Mouse (Mus musculus): Measurements from ENCODE around the gene Tgfb3. TPM values are rescaled to one million over a fixed set of nuclear protein-coding genes. Genes with fewer than 3 reads are reported as not detected.

Gene Tgfb3
- polyA plus RNA-seq (2015; fragmentation: Nextera tagmentation; extraction: Ambion mirVana): 16.6 and 19.3 TPM in 2 replicates

- Histone ChIP-seq H3K4me2 (ENCODE audit: low read length) (peak within 1 kb of the TSS; percentile 84), H3K27me3 (ENCODE audit: insufficient read depth, low read length) (no peaks in the 10 kb centered on the region), H3K36me3 (ENCODE audit: insufficient read depth, low read length) (no peaks in the 10 kb centered on the region), H3K4me1 (replicated peaks; ENCODE audit: insufficient read depth, low read length) (peaks cover 11% of the 10 kb centered on the region; the same call in 1 of the 2 replicates), H3K9me3 (replicated peaks; ENCODE audit: low read length) (no peaks in the 10 kb centered on the region), H3K4me3 (replicated peaks; ENCODE audit: low read depth, low read length) (peak within 1 kb of the TSS; percentile 52), H3K27ac (peak within 1 kb of the TSS; percentile 83), H3K9ac (ENCODE audit: low read depth, low read length) (peak within 1 kb of the TSS; percentile 66)
- no peak for TF ChIP-seq CTCF (IDR thresholded peaks at IDR 0.05; ENCODE audit: low read depth)
- peak; percentile 94 for DNase-seq (ENCODE audit: low spot score)
- ATAC-seq (replicated peaks; ENCODE audit: low FRiP score, low read depth): peak; percentile 65
- WGBS: under 1% methylated on average over 25 of the region's 25 CpGs
Measured at GRCm38 (mm10) chr12:86078553-86079201, at the start of gene Tgfb3. TSS of gene Tgfb3 (minus strand) at chr12:86079041.

GRCm38 (mm10) chr12:86128122-86128521 is 49.3 kb upstream of the Tgfb3 start:
- WGBS: 33% methylated on average over 6 of the region's 6 CpGs
- H3K36me3 ChIP-seq (ENCODE audit: insufficient read depth, low read length): no peaks in the 10 kb centered on the region
- H3K9ac ChIP-seq (ENCODE audit: low read depth, low read length): no peak overlapping the region
- H3K27ac ChIP-seq: 0 out of 2 replicates have a peak overlapping the region, but pooled peaks have one; percentile 19
- H3K9me3 ChIP-seq (replicated peaks; ENCODE audit: low read length): no peaks in the 10 kb centered on the region
- 0 out of 2 replicates have a peak, but pooled peaks cover 8% of the 10 kb centered on the region for H3K4me1 ChIP-seq (replicated peaks; ENCODE audit: insufficient read depth, low read length)
- no peak overlapping the region for H3K4me2 ChIP-seq (ENCODE audit: low read length)
- H3K4me3 ChIP-seq (replicated peaks; ENCODE audit: low read depth, low read length): no peak overlapping the region
- no peak for DNase-seq (ENCODE audit: low spot score)
- ATAC-seq (replicated peaks; ENCODE audit: low FRiP score, low read depth): no peak
- no peaks in the 10 kb centered on the region for H3K27me3 ChIP-seq (ENCODE audit: insufficient read depth, low read length)
- TF ChIP-seq CTCF (IDR thresholded peaks at IDR 0.05; ENCODE audit: low read depth): no peak

GRCm38 (mm10) chr12:86124016-86124415 is 45.2 kb upstream of the Tgfb3 start:
- no peaks in the 10 kb centered on the region for H3K36me3 ChIP-seq (ENCODE audit: insufficient read depth, low read length)
- WGBS: 80% methylated on average over 6 of the region's 6 CpGs
- no peak for ATAC-seq (replicated peaks; ENCODE audit: low FRiP score, low read depth)

GRCm38 (mm10) chr12:86116295-86116835 is 37.5 kb upstream of the Tgfb3 start:
- 83% methylated on average over 15 of the region's 15 CpGs for WGBS
- H3K27ac ChIP-seq: no peak overlapping the region
- DNase-seq (ENCODE audit: low spot score) (no peak), ATAC-seq (replicated peaks; ENCODE audit: low FRiP score, low read depth) (no peak)
- TF ChIP-seq CTCF (IDR thresholded peaks at IDR 0.05; ENCODE audit: low read depth): no peak
- no peaks in the 10 kb centered on the region for H3K4me1 ChIP-seq (replicated peaks; ENCODE audit: insufficient read depth, low read length)
- 0 out of 2 replicates have a peak, but pooled peaks cover 3% of the 10 kb centered on the region for H3K36me3 ChIP-seq (ENCODE audit: insufficient read depth, low read length)
- H3K9me3 ChIP-seq (replicated peaks; ENCODE audit: low read length): no peaks in the 10 kb centered on the region
- H3K27me3 ChIP-seq (ENCODE audit: insufficient read depth, low read length): no peaks in the 10 kb centered on the region
- no peak overlapping the region for H3K4me2 ChIP-seq (ENCODE audit: low read length)
- H3K9ac ChIP-seq (ENCODE audit: low read depth, low read length): no peak overlapping the region
- no peak overlapping the region for H3K4me3 ChIP-seq (replicated peaks; ENCODE audit: low read depth, low read length)

More at GRCm38 (mm10) chr12:86124016-86124415, 45.2 kb upstream of the Tgfb3 start:
- no peak overlapping the region for H3K4me2 ChIP-seq (ENCODE audit: low read length)
- DNase-seq (ENCODE audit: low spot score): no peak
- H3K27ac ChIP-seq: no peak overlapping the region
- H3K4me3 ChIP-seq (replicated peaks; ENCODE audit: low read depth, low read length): no peak overlapping the region
- H3K9ac ChIP-seq (ENCODE audit: low read depth, low read length): no peak overlapping the region
- no peak for TF ChIP-seq CTCF (IDR thresholded peaks at IDR 0.05; ENCODE audit: low read depth)
- H3K9me3 ChIP-seq (replicated peaks; ENCODE audit: low read length): no peaks in the 10 kb centered on the region
- no peaks in the 10 kb centered on the region for H3K27me3 ChIP-seq (ENCODE audit: insufficient read depth, low read length)
- 0 out of 2 replicates have a peak, but pooled peaks cover 5% of the 10 kb centered on the region for H3K4me1 ChIP-seq (replicated peaks; ENCODE audit: insufficient read depth, low read length)

GRCm38 (mm10) chr12:86110637-86111036 is 31.8 kb upstream of the Tgfb3 start:
- Histone ChIP-seq H3K4me1 (replicated peaks; ENCODE audit: insufficient read depth, low read length) (peaks cover under 1% of the 10 kb centered on the region; the same call in 1 of the 2 replicates), H3K36me3 (ENCODE audit: insufficient read depth, low read length) (0 out of 2 replicates have a peak, but pooled peaks cover 3% of the 10 kb centered on the region), H3K27ac (no peak overlapping the region), H3K4me3 (replicated peaks; ENCODE audit: low read depth, low read length) (no peak overlapping the region), H3K4me2 (ENCODE audit: low read length) (no peak overlapping the region), H3K9ac (ENCODE audit: low read depth, low read length) (no peak overlapping the region), H3K9me3 (replicated peaks; ENCODE audit: low read length) (no peaks in the 10 kb centered on the region), H3K27me3 (ENCODE audit: insufficient read depth, low read length) (no peaks in the 10 kb centered on the region)
- DNase-seq (ENCODE audit: low spot score) (peak; percentile 37), ATAC-seq (replicated peaks; ENCODE audit: low FRiP score, low read depth) (no peak)
- TF ChIP-seq CTCF (IDR thresholded peaks at IDR 0.05; ENCODE audit: low read depth): peak; percentile 66
- 85% methylated on average over 2 of the region's 2 CpGs for WGBS

- 53% methylated on average over 4 of the region's 4 CpGs for WGBS
- H3K27me3 ChIP-seq (ENCODE audit: insufficient read depth, low read length): no peaks in the 10 kb centered on the region
Measured at GRCm38 (mm10) chr12:86109531-86109930, 30.7 kb upstream of the Tgfb3 start.

More at GRCm38 (mm10) chr12:86109531-86109930, 30.7 kb upstream of the Tgfb3 start:
- Histone ChIP-seq H3K9me3 (replicated peaks; ENCODE audit: low read length) (no peaks in the 10 kb centered on the region), H3K4me2 (ENCODE audit: low read length) (no peak overlapping the region), H3K27ac (peak overlapping the region; percentile 10; the same call in 1 of the 2 replicates), H3K4me3 (replicated peaks; ENCODE audit: low read depth, low read length) (no peak overlapping the region), H3K36me3 (ENCODE audit: insufficient read depth, low read length) (0 out of 2 replicates have a peak, but pooled peaks cover 3% of the 10 kb centered on the region), H3K4me1 (replicated peaks; ENCODE audit: insufficient read depth, low read length) (peaks cover 3% of the 10 kb centered on the region; the same call in 1 of the 2 replicates), H3K9ac (ENCODE audit: low read depth, low read length) (no peak overlapping the region)
- no peak for TF ChIP-seq CTCF (IDR thresholded peaks at IDR 0.05; ENCODE audit: low read depth)
- DNase-seq (ENCODE audit: low spot score) (peak; percentile 70), ATAC-seq (replicated peaks; ENCODE audit: low FRiP score, low read depth) (no peak)

Data from kidney, postnatal 0 days (tissue).